Mouse (Mus musculus) A20 (cell line): ENCODE data around the gene Mecom.

ENCODE experiments used
- DNase-seq: peaks from one replicate; pipeline ENCODE4 v3.0.0-alpha.2; 2011; ENCODE audit warnings: low read depth, low spot score

Gene Mecom

GRCm38 (mm10) chr3:30019961-30020360 is 527.8 kb downstream of the Mecom start:
- no peak for DNase-seq

- DNase-seq: no peak
These were observed 528.4 kb downstream of the Mecom start for GRCm38 (mm10) chr3:30019411-30019810.

GRCm38 (mm10) chr3:30018202-30018601 is 529.6 kb downstream of the Mecom start:
- DNase-seq: no peak

- no peak for DNase-seq
These were observed 531.0 kb downstream of the Mecom start for GRCm38 (mm10) chr3:30016766-30017165.

GRCm38 (mm10) chr3:30014962-30015660 is 532.7 kb downstream of the Mecom start:
- DNase-seq: no peak

- DNase-seq: no peak
These were observed 533.5 kb downstream of the Mecom start for GRCm38 (mm10) chr3:30014279-30014678.

- no peak for DNase-seq
These were observed 534.4 kb downstream of the Mecom start for GRCm38 (mm10) chr3:30013416-30013815.

GRCm38 (mm10) chr3:30012666-30013365 is 535.0 kb downstream of the Mecom start:
- DNase-seq: no peak

- DNase-seq: no peak
These were observed 535.7 kb downstream of the Mecom start for GRCm38 (mm10) chr3:30012150-30012549.

GRCm38 (mm10) chr3:30011712-30012111 is 536.1 kb downstream of the Mecom start:
- no peak for DNase-seq

- DNase-seq: no peak
These were observed 536.9 kb downstream of the Mecom start for GRCm38 (mm10) chr3:30010889-30011288.

- DNase-seq: no peak
These were observed 538.2 kb downstream of the Mecom start for GRCm38 (mm10) chr3:30009596-30009995.

- DNase-seq: no peak
These were observed 542.9 kb downstream of the Mecom start for GRCm38 (mm10) chr3:30004888-30005405.

GRCm38 (mm10) chr3:30000260-30000659 is 547.5 kb downstream of the Mecom start:
- no peak for DNase-seq

- no peak for DNase-seq
These were observed 548.8 kb downstream of the Mecom start for GRCm38 (mm10) chr3:29999035-29999434.

- DNase-seq: no peak
These were observed 550.7 kb downstream of the Mecom start for GRCm38 (mm10) chr3:29997068-29997467.

GRCm38 (mm10) chr3:29993346-29993745 is 554.5 kb downstream of the Mecom start:
- no peak for DNase-seq

- DNase-seq: no peak
These were observed 556.3 kb downstream of the Mecom start for GRCm38 (mm10) chr3:29991523-29991922.

- no peak for DNase-seq
These were observed 563.4 kb downstream of the Mecom start for GRCm38 (mm10) chr3:29984431-29984830.

- DNase-seq: no peak
These were observed 566.4 kb downstream of the Mecom start for GRCm38 (mm10) chr3:29981259-29981910.

- DNase-seq: no peak
These were observed 567.3 kb downstream of the Mecom start for GRCm38 (mm10) chr3:29980531-29980930.

GRCm38 (mm10) chr3:29976580-29976979 is 571.2 kb downstream of the Mecom start:
- no peak for DNase-seq
